Mouse (Mus musculus): Measurements from ENCODE around the gene AA467197.

Gene AA467197

GRCm38 (mm10) chr2:122638029-122638428 is 1.2 kb downstream of the AA467197 start:
- DNase-seq (ENCODE audit: low read depth, low spot score): no peak

- no peak for DNase-seq (ENCODE audit: low read depth, low spot score)
Measured at GRCm38 (mm10) chr2:122638673-122639072, 1.9 kb downstream of the AA467197 start.

GRCm38 (mm10) chr2:122652096-122653084 is 15.6 kb downstream of the AA467197 start:
- no peak for DNase-seq (ENCODE audit: low read depth, low spot score)

- DNase-seq (ENCODE audit: low read depth, low spot score): no peak
Measured at GRCm38 (mm10) chr2:122656052-122656451, 19.3 kb downstream of the AA467197 start.

GRCm38 (mm10) chr2:122656767-122657166 is 20.0 kb downstream of the AA467197 start:
- no peak for DNase-seq (ENCODE audit: low read depth, low spot score)

- DNase-seq (ENCODE audit: low read depth, low spot score): no peak
Measured at GRCm38 (mm10) chr2:122657707-122658524, 21.1 kb downstream of the AA467197 start.

GRCm38 (mm10) chr2:122659825-122660224 is 23.0 kb downstream of the AA467197 start:
- no peak for DNase-seq (ENCODE audit: low read depth, low spot score)

- DNase-seq (ENCODE audit: low read depth, low spot score): no peak
Measured at GRCm38 (mm10) chr2:122665253-122665972, 28.6 kb downstream of the AA467197 start.

- DNase-seq (ENCODE audit: low read depth, low spot score): peak; percentile 20
Measured at GRCm38 (mm10) chr2:122665973-122666875, 29.4 kb downstream of the AA467197 start.

GRCm38 (mm10) chr2:122667856-122668255 is 31.1 kb downstream of the AA467197 start:
- DNase-seq (ENCODE audit: low read depth, low spot score): no peak

- no peak for DNase-seq (ENCODE audit: low read depth, low spot score)
Measured at GRCm38 (mm10) chr2:122671714-122672113, 34.9 kb downstream of the AA467197 start.

GRCm38 (mm10) chr2:122672841-122673240 is 36.1 kb downstream of the AA467197 start:
- DNase-seq (ENCODE audit: low read depth, low spot score): no peak

- DNase-seq (ENCODE audit: low read depth, low spot score): no peak
Measured at GRCm38 (mm10) chr2:122675126-122675525, 38.3 kb downstream of the AA467197 start.

GRCm38 (mm10) chr2:122681379-122682137 is 44.8 kb downstream of the AA467197 start:
- DNase-seq (ENCODE audit: low read depth, low spot score): no peak

GRCm38 (mm10) chr2:122682520-122682919 is 45.7 kb downstream of the AA467197 start:
- no peak for DNase-seq (ENCODE audit: low read depth, low spot score)

GRCm38 (mm10) chr2:122683641-122684040 is 46.9 kb downstream of the AA467197 start:
- no peak for DNase-seq (ENCODE audit: low read depth, low spot score)

- DNase-seq (ENCODE audit: low read depth, low spot score): no peak
Measured at GRCm38 (mm10) chr2:122686665-122687064, 49.9 kb downstream of the AA467197 start.
